Mouse (Mus musculus) lung, postnatal 0 days (tissue): Measurements from ENCODE around the gene Fpgs. TPM values are rescaled to one million over a fixed set of nuclear protein-coding genes. Genes with fewer than 3 reads are reported as not detected.

ENCODE experiments used
- ATAC-seq: fragments of 200-750 bp; cut with Nextera tagmentation; 2 replicates; pipeline ENCODE4 v1.8.0; 2017; ENCODE audit warnings: moderate library complexity
- DNase-seq: peaks from one replicate; pipeline ENCODE4 v3.0.0-alpha.2; 2016; ENCODE audit warnings: low spot score
- H3K27ac ChIP-seq: fragments of 300-500 bp; sonication (generic); 2 replicates; pipeline ENCODE4 v1.5.1; 2014; ENCODE audit warnings: antibody characterized with exemption, mild to moderate bottlenecking, low read length, mixed read lengths
- H3K27me3 ChIP-seq: fragments of 300-500 bp; sonication (generic); replicated peaks from 2 replicates; pipeline ENCODE4 v1.6.1; 2014; ENCODE audit warnings: low read length, mixed read lengths; ENCODE audit not compliant: insufficient read depth
- H3K36me3 ChIP-seq: fragments of 300-500 bp; sonication (generic); 2 replicates; pipeline ENCODE4 v1.6.1; 2014; ENCODE audit warnings: low read length, mixed read lengths; ENCODE audit not compliant: insufficient read depth
- H3K4me1 ChIP-seq: fragments of 300-500 bp; sonication (generic); 2 replicates; pipeline ENCODE4 v1.6.1; 2014; ENCODE audit warnings: antibody characterized with exemption, low read depth, low read length, mixed read lengths; ENCODE audit not compliant: insufficient read depth
- H3K4me2 ChIP-seq: fragments of 300-500 bp; sonication (generic); replicated peaks from 2 replicates; pipeline ENCODE4 v1.6.1; 2014; ENCODE audit warnings: low read depth, mild to moderate bottlenecking, low read length, moderate library complexity, mixed read lengths
- H3K4me3 ChIP-seq: fragments of 300-500 bp; sonication (generic); 2 replicates; pipeline ENCODE4 v1.5.1; 2014; ENCODE audit warnings: low read depth, low read length
- H3K9ac ChIP-seq: fragments of 300-500 bp; sonication (generic); replicated peaks from 2 replicates; pipeline ENCODE4 v1.6.1; 2014; ENCODE audit warnings: low read depth, mild to moderate bottlenecking
- H3K9me3 ChIP-seq: fragments of 300-500 bp; sonication (generic); 2 replicates; pipeline ENCODE4 v1.6.1; 2016; ENCODE audit warnings: low read length, mixed read lengths
- CTCF ChIP-seq: IDR thresholded peaks from 2 replicates; pipeline ENCODE4 v1.5.1; 2016; ENCODE audit warnings: antibody characterized with exemption, mild to moderate bottlenecking
- EP300 ChIP-seq: IDR thresholded peaks from 2 replicates; pipeline ENCODE4 v1.6.1; 2016; ENCODE audit warnings: antibody characterized with exemption, mild to moderate bottlenecking, control low read depth
- WGBS: fragments of 180-500 bp; shearing (Covaris S2); extraction: QIAGEN DNeasy Blood & Tissue Kit; methylation state at CpG from one replicate; pipeline ENCODE4 v1.1.7; 2014; 5-methylcytosine and 5-hydroxymethylcytosine counted together
- polyA plus RNA-seq: library from polyadenylated mRNA; unstranded; fragments of >200 nt; fragmentation: Nextera tagmentation; extraction: Ambion mirVana; gene quantifications from 2 replicates; pipeline ENCODE4 v1.2.1, GENCODE M21; 2015

Gene Fpgs
- polyA plus RNA-seq, 1 experiment from 2014 or later: 15.6 TPM

- peak; percentile 60 for TF ChIP-seq EP300
- peak; percentile 100 for TF ChIP-seq CTCF
- 22% methylated on average over 5 of the region's 5 CpGs for WGBS
- no peak overlapping the region for H3K27ac ChIP-seq
- H3K9me3 ChIP-seq: no peaks in the 10 kb centered on the region
- no peak overlapping the region for H3K9ac ChIP-seq
- no peak overlapping the region for H3K4me3 ChIP-seq
- DNase-seq (peak; percentile 93), ATAC-seq (peak; percentile 14; the same call in 1 of the 2 replicates)
- no peak overlapping the region for H3K4me2 ChIP-seq
- 0 out of 2 replicates have a peak, but pooled peaks cover 10% of the 10 kb centered on the region for H3K4me1 ChIP-seq
- no peaks in the 10 kb centered on the region for H3K27me3 ChIP-seq
- 0 out of 2 replicates have a peak, but pooled peaks cover 3% of the 10 kb centered on the region for H3K36me3 ChIP-seq
Observed at GRCm38 (mm10) chr2:32689420-32689819, 14.5 kb downstream of the Fpgs start.

- DNase-seq: no peak
- Histone ChIP-seq H3K36me3 (0 out of 2 replicates have a peak, but pooled peaks cover 3% of the 10 kb centered on the region), H3K27ac (no peak overlapping the region), H3K9me3 (no peaks in the 10 kb centered on the region), H3K9ac (no peak overlapping the region), H3K4me2 (no peak overlapping the region), H3K27me3 (no peaks in the 10 kb centered on the region), H3K4me1 (0 out of 2 replicates have a peak, but pooled peaks cover under 1% of the 10 kb centered on the region), H3K4me3 (no peak overlapping the region)
- no peak for TF ChIP-seq CTCF
- no peak for TF ChIP-seq EP300
- WGBS: 88% methylated on average over 8 of the region's 8 CpGs
- ATAC-seq: no peak
Observed at GRCm38 (mm10) chr2:32687562-32687961, 16.4 kb downstream of the Fpgs start.

- TF ChIP-seq EP300 (no peak), CTCF (no peak)
- no peaks in the 10 kb centered on the region for H3K4me1 ChIP-seq
- no peak for ATAC-seq
Observed at GRCm38 (mm10) chr2:32686640-32687039, 17.3 kb downstream of the Fpgs start.

GRCm38 (mm10) chr2:32685807-32686206, 18.1 kb downstream of the Fpgs start:
- Histone ChIP-seq H3K9ac (no peak overlapping the region), H3K36me3 (peaks cover 8% of the 10 kb centered on the region; the same call in 1 of the 2 replicates), H3K27me3 (no peaks in the 10 kb centered on the region), H3K27ac (no peak overlapping the region), H3K4me3 (no peak overlapping the region), H3K4me1 (no peaks in the 10 kb centered on the region), H3K4me2 (no peak overlapping the region), H3K9me3 (no peaks in the 10 kb centered on the region)
- ATAC-seq: peak; percentile 67
- DNase-seq: peak; percentile 82
- TF ChIP-seq EP300 (no peak), CTCF (no peak)
- 95% methylated on average over 3 of the region's 3 CpGs for WGBS

More at GRCm38 (mm10) chr2:32686640-32687039, 17.3 kb downstream of the Fpgs start:
- DNase-seq: no peak
- Histone ChIP-seq H3K9me3 (no peaks in the 10 kb centered on the region), H3K36me3 (peaks cover 7% of the 10 kb centered on the region; the same call in 1 of the 2 replicates), H3K4me2 (no peak overlapping the region), H3K27ac (no peak overlapping the region), H3K9ac (no peak overlapping the region), H3K4me3 (no peak overlapping the region), H3K27me3 (no peaks in the 10 kb centered on the region)
- WGBS: 85% methylated on average over 6 of the region's 6 CpGs

GRCm38 (mm10) chr2:32684681-32685428, 19.1 kb downstream of the Fpgs start:
- no peak overlapping the region for H3K4me3 ChIP-seq
- ATAC-seq (no peak), DNase-seq (no peak)
- no peaks in the 10 kb centered on the region for H3K9me3 ChIP-seq
- no peaks in the 10 kb centered on the region for H3K4me1 ChIP-seq
- WGBS: 84% methylated on average over 15 of the region's 15 CpGs
- no peak overlapping the region for H3K9ac ChIP-seq
- no peak overlapping the region for H3K27ac ChIP-seq
- H3K4me2 ChIP-seq: no peak overlapping the region
- no peaks in the 10 kb centered on the region for H3K27me3 ChIP-seq
- TF ChIP-seq CTCF (no peak), EP300 (no peak)
- H3K36me3 ChIP-seq: peaks cover 8% of the 10 kb centered on the region; the same call in 1 of the 2 replicates

- 94% methylated on average over 10 of the region's 10 CpGs for WGBS
- Histone ChIP-seq H3K4me1 (no peaks in the 10 kb centered on the region), H3K9me3 (no peaks in the 10 kb centered on the region), H3K9ac (no peak overlapping the region), H3K36me3 (peaks cover 8% of the 10 kb centered on the region; the same call in 1 of the 2 replicates), H3K27ac (no peak overlapping the region), H3K4me3 (no peak overlapping the region), H3K27me3 (no peaks in the 10 kb centered on the region), H3K4me2 (no peak overlapping the region)
- ATAC-seq (no peak), DNase-seq (no peak)
- no peak for TF ChIP-seq EP300
- TF ChIP-seq CTCF: no peak
Observed at GRCm38 (mm10) chr2:32683701-32684100, 20.2 kb downstream of the Fpgs start.
